Mouse (Mus musculus) lung, postnatal 0 days (tissue): ENCODE data around the gene Lingo3.
"Not testable (repeated sequence)": the region's sequence is repeated elsewhere in the genome, so short reads cannot be mapped to it uniquely, and the experiment has no call there.

Experiments used
- CTCF ChIP-seq: IDR thresholded peaks from 2 replicates; pipeline ENCODE4 v1.5.1; 2016; ENCODE audit warnings: antibody characterized with exemption, mild to moderate bottlenecking
- EP300 ChIP-seq: IDR thresholded peaks from 2 replicates; pipeline ENCODE4 v1.6.1; 2016; ENCODE audit warnings: antibody characterized with exemption, mild to moderate bottlenecking, control low read depth

DNA sequence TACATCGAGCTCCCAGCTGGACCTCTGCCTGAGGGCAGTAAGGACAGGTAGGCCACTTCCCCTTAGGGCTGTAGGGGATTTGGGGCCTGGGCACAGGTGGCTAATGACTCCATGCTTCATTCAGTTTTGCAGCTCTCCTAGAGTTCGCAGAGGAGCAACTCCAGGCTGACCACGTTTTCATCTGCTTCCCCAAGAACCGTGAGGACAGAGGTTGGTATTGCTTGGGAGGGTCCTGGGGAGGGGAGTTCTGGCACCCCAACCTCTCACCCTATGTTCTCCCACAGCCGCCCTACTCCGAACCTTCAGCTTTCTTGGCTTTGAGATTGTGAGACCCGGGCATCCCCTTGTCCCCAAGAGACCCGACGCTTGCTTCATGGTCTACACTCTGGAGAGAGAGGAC is 15.3 kb downstream of the Lingo3 start:
- TF ChIP-seq EP300, CTCF: not testable (repeated sequence)
